Mouse (Mus musculus): ENCODE results near the gene C9orf72.

C9orf72 gene

GRCm38 (mm10) chr4:35177926-35178645 lies 47.9 kb downstream of the C9orf72 start:
- DNase-seq (ENCODE audit: low read depth, low spot score) = no peak

- no peak for DNase-seq (ENCODE audit: low read depth, low spot score)
These were observed 50.4 kb downstream of the C9orf72 start for GRCm38 (mm10) chr4:35175566-35175965.

- DNase-seq (ENCODE audit: low read depth, low spot score) = no peak
These were observed 52.4 kb downstream of the C9orf72 start for GRCm38 (mm10) chr4:35173551-35173950.

- no peak for DNase-seq (ENCODE audit: low read depth, low spot score)
These were observed 53.5 kb downstream of the C9orf72 start for GRCm38 (mm10) chr4:35172471-35172870.

GRCm38 (mm10) chr4:35169571-35170125 lies 56.3 kb downstream of the C9orf72 start:
- no peak for DNase-seq (ENCODE audit: low read depth, low spot score)

GRCm38 (mm10) chr4:35167855-35168254 lies 58.1 kb downstream of the C9orf72 start:
- DNase-seq (ENCODE audit: low read depth, low spot score) = no peak

GRCm38 (mm10) chr4:35165947-35166346 lies 60.0 kb downstream of the C9orf72 start:
- no peak for DNase-seq (ENCODE audit: low read depth, low spot score)

GRCm38 (mm10) chr4:35165275-35165674 lies 60.7 kb downstream of the C9orf72 start:
- no peak for DNase-seq (ENCODE audit: low read depth, low spot score)

- no peak for DNase-seq (ENCODE audit: low read depth, low spot score)
These were observed 68.2 kb downstream of the C9orf72 start for GRCm38 (mm10) chr4:35157815-35158214.

GRCm38 (mm10) chr4:35156751-35157611 lies 69.0 kb downstream of the C9orf72 start, which contains the start of gene Mob3b:
Gene Mob3b, minus strand, starts transcription at chr4:35157484.
- DNase-seq (ENCODE audit: low read depth, low spot score) = no peak

- DNase-seq (ENCODE audit: low read depth, low spot score) = no peak
These were observed 69.8 kb downstream of the C9orf72 start for GRCm38 (mm10) chr4:35156149-35156611.

GRCm38 (mm10) chr4:35155132-35155922 lies 70.6 kb downstream of the C9orf72 start:
- DNase-seq (ENCODE audit: low read depth, low spot score) = no peak

GRCm38 (mm10) chr4:35154051-35154450 lies 71.9 kb downstream of the C9orf72 start:
- DNase-seq (ENCODE audit: low read depth, low spot score) = no peak

GRCm38 (mm10) chr4:35151756-35152155 lies 74.2 kb downstream of the C9orf72 start, which contains the start of gene Ifnk:
Gene Ifnk, plus strand, starts transcription at chr4:35152056.
- DNase-seq (ENCODE audit: low read depth, low spot score) = no peak

GRCm38 (mm10) chr4:35150706-35151105 lies 75.3 kb downstream of the C9orf72 start:
- DNase-seq (ENCODE audit: low read depth, low spot score) = no peak

- DNase-seq (ENCODE audit: low read depth, low spot score) = no peak
These were observed 77.6 kb downstream of the C9orf72 start for GRCm38 (mm10) chr4:35148326-35148725.

- DNase-seq (ENCODE audit: low read depth, low spot score) = no peak
These were observed 79.4 kb downstream of the C9orf72 start for GRCm38 (mm10) chr4:35146597-35146996.

GRCm38 (mm10) chr4:35145726-35146125 lies 80.2 kb downstream of the C9orf72 start:
- DNase-seq (ENCODE audit: low read depth, low spot score) = no peak

GRCm38 (mm10) chr4:35143472-35144102 lies 82.4 kb downstream of the C9orf72 start:
- DNase-seq (ENCODE audit: low read depth, low spot score) = no peak

All from brain, embryonic 18.5 days (tissue).